Mouse (Mus musculus): Measurements from ENCODE around the gene Gm6899.

Gene Gm6899

GRCm38 (mm10) chr11:26642141-26642540 is 49.1 kb downstream of the Gm6899 start:
- in situ Hi-C loops (cut with MseI, MboI): no loop called here

Data from mouse trophoblast stem cell (cell line).